Mouse (Mus musculus): Measurements from ENCODE around the gene Mif4gd. TPM values are rescaled to one million over a fixed set of nuclear protein-coding genes. Genes with fewer than 3 reads are reported as not detected.
"Not testable (repeated sequence)": the region's sequence is repeated elsewhere in the genome, so short reads cannot be mapped to it uniquely, and the experiment has no call there.

Gene Mif4gd
- total RNA-seq (2018; cell fraction: chromatin; rRNA removed), result 10 to 100 TPM; 17.5 to 86.6 (median 58.6) TPM
- total RNA-seq (2018; cell fraction: cytosol; rRNA removed), result 10 to 100 TPM; 38.8 to 58.2 (median 50.4) TPM
- 100 to 1,000 TPM in 1 of 26 experiments, 10 to 100 TPM in 25; 30.6 to 102 (median 72.1) TPM for total RNA-seq (2018; cell fraction: nucleus; rRNA removed)
- polyA plus RNA-seq (2018), result 24.9 to 57.5 TPM (median 29.7 TPM) in 3 replicates

DNA sequence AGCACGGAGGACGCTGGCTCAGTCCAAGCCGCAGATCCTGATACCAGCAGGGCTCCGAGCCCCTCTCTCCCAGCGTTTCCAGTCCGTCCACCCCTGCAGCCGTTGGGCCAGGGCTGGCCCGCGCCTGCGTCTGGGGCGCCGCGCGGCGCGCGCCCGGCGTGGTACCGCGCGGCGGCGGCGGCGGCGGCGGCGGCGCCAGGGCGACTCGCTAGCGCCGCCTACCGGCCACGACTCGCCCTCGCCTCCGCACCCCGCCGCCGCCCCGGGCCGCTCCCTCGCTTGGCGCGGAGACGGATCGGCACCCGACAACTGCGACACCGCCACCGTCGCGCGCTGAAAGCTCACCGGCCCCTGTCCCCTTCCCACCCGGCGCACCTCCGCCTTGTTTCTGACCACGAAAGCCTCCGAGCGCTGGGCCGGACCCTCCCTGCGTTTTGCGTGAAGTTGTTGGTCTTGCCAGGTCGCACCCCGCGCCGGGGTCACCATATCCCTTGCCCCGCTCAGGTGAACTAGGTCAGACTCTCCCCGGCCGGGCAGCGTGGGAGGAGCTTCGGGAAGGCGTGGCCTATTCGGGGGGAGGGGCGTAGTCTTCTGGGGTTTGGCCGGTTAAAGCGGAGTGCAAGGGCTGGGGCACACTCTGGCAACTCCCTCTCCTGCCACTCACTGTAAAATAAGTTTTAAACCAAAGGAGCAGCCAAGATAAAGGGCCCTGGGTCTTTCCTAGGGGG lies at the start of gene Mif4gd:
Gene Mif4gd, minus strand, starts transcription at position 560 of the 728 bp plus-strand sequence.
- H3K79me2 ChIP-seq (ENCODE audit: inconsistent target), result no peaks in the 10 kb centered on the region; the same call in 1 of the 2 replicates
- peak within 1 kb of the TSS; percentile 80 for H3K27ac ChIP-seq
- peaks cover 53% of the 10 kb centered on the region for H3K36me3 ChIP-seq (ENCODE audit: inconsistent target)
- under 1% methylated on average over 55 of the region's 80 CpGs for WGBS (ENCODE audit: missing documents)
- H3K4me3 ChIP-seq (ENCODE audit: inconsistent target), result peak within 1 kb of the TSS; percentile 59

DNA sequence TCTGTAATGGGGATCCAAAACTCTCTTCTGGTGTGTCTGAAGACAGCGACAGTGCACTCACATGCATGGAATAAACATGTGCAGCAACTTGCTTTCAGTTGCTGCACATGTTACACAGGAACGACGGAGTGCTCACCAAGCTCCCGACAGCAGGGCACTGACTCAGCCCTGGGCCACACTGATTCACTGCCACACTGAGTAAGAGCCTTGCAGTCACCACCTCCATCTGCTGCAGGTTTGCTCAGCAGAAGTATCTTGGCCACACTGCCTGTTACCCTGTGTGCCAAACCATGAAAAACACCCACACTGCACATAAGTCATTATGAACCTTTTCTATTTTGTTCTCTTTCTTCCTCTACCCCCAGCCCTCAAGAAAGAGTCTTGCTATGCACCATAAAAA lies 47.6 kb upstream of the Mif4gd start:
- no peak overlapping the region for H3K4me3 ChIP-seq (ENCODE audit: inconsistent target)
- H3K27ac ChIP-seq, result no peak overlapping the region
- WGBS (ENCODE audit: missing documents), result 79% methylated on average over 4 of the region's 4 CpGs
- H3K36me3 ChIP-seq (ENCODE audit: inconsistent target), result peaks cover 16% of the 10 kb centered on the region; the same call in 1 of the 2 replicates
- peaks cover 100% of the 10 kb centered on the region for H3K79me2 ChIP-seq (ENCODE audit: inconsistent target)

DNA sequence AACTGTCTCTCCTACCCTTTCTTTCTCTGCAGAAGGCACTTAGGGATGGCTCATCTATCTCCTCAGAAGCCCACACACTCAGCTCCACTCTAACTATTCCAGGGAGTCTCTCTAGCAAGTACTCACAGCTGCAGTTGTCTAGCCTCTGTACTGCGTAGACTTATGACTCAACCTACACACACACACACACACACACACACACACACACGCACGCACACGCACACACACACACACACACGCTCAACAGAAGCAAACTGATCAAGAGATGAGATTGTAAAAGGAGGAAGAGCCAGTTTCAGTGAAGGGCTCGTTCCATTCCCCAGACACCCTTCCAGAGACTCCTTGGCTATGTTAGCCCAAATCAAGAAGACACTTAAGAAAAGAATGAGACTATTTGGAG lies 45.8 kb upstream of the Mif4gd start:
- 61% methylated on average over 2 of the region's 6 CpGs for WGBS (ENCODE audit: missing documents)
- Histone ChIP-seq H3K4me3 (ENCODE audit: inconsistent target) (no peak overlapping the region), H3K27ac (no peak overlapping the region), H3K36me3 (ENCODE audit: inconsistent target) (peaks cover 23% of the 10 kb centered on the region; the same call in 1 of the 2 replicates), H3K79me2 (ENCODE audit: inconsistent target) (peaks cover 90% of the 10 kb centered on the region)

DNA sequence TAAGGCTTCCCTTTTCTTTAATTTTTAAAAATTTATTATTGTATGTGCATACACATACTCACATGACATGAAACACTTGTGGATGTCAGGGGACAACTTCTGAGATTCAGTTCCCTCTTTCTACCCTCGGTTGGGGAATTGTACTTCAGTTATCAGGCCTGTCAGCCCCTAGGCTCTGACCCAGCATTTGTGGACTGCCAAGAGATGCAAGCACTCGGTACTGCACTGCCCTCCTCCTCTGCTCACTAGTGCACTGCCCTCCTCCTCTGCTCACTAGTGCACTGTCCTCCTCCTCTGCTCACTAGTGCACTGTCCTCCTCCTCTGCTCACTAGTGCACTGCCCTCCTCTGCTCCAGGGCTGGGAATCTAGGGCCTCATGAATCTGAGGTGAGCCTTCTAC lies 41.4 kb upstream of the Mif4gd start:
- Histone ChIP-seq H3K4me3 (ENCODE audit: inconsistent target) (no peak overlapping the region), H3K36me3 (ENCODE audit: inconsistent target) (peaks cover 31% of the 10 kb centered on the region), H3K79me2 (ENCODE audit: inconsistent target) (peaks cover 90% of the 10 kb centered on the region), H3K27ac (peak overlapping the region; percentile 92)
- 0% methylated on average over 1 of the region's 2 CpGs for WGBS (ENCODE audit: missing documents)

DNA sequence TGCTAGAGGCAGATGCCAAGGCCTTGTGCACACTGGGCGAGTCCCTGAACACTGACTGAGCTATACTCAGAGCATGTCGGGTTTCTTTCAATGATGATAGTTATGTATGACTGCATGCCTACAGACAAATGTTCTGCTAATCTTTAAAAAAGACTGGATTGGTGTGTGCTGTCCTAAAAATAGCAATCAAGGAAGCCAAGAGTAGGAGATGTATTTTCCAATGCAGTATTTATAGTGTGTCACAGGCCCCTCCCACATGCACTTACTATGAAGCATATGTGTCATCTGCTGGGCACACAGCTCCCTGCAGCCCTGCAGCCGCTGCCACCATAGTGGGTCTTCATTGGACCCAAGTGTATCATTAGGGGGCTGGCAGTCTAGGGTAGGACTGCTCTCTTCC lies 40.4 kb upstream of the Mif4gd start:
- Histone ChIP-seq H3K27ac (peak overlapping the region; percentile 92), H3K79me2 (ENCODE audit: inconsistent target) (peaks cover 90% of the 10 kb centered on the region), H3K4me3 (ENCODE audit: inconsistent target) (no peak overlapping the region), H3K36me3 (ENCODE audit: inconsistent target) (peaks cover 40% of the 10 kb centered on the region)
- WGBS (ENCODE audit: missing documents), result 90% methylated on average over 3 of the region's 3 CpGs

DNA sequence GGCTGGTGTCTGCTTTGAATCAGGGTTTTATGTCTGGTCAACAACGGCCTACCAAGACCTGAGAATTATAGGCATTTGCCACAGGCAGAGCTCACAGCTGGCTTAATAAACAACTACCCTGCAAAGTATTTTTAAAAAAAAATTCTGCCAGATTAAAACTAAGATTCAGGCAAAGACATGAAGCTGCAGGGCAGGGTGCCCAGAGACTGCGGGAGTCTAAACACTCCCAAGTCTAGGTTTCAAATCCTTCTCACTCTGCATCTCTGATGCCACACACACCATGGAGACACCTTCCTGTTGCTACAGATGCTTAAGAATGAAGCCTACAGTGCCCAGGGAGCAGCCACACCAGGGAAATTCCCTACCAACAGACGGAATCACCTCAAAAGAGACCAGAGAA lies 38.9 kb upstream of the Mif4gd start:
- peaks cover 55% of the 10 kb centered on the region for H3K36me3 ChIP-seq (ENCODE audit: inconsistent target)
- no peak overlapping the region for H3K4me3 ChIP-seq (ENCODE audit: inconsistent target)
- H3K79me2 ChIP-seq (ENCODE audit: inconsistent target), result peaks cover 90% of the 10 kb centered on the region
- H3K27ac ChIP-seq, result no peak overlapping the region
- WGBS (ENCODE audit: missing documents), result 94% methylated on average over 3 of the region's 3 CpGs

DNA sequence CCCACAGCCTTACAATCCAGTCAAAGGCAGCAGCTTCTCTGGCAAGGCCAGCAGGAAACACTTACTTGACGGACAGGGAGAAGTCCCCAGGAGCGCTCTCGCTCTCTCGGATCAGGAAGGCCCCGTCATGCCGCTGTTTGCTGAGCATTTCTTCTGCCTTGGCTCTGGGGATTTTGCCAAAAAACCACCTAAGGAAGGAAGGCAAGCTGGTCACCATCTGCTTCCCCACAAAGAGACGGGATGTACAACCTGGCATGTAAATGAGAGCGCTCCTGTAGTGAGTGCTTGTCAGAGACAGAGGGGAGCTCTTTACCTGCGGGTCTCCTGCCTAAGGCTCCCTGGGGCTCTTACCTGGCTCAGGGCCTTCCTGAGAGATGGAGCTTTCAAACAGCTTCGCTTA lies 36.9 kb upstream of the Mif4gd start:
- H3K4me3 ChIP-seq (ENCODE audit: inconsistent target), result no peak overlapping the region
- H3K27ac ChIP-seq, result no peak overlapping the region
- WGBS (ENCODE audit: missing documents), result 75% methylated on average over 10 of the region's 10 CpGs
- peaks cover 90% of the 10 kb centered on the region for H3K79me2 ChIP-seq (ENCODE audit: inconsistent target)
- peaks cover 65% of the 10 kb centered on the region for H3K36me3 ChIP-seq (ENCODE audit: inconsistent target)

DNA sequence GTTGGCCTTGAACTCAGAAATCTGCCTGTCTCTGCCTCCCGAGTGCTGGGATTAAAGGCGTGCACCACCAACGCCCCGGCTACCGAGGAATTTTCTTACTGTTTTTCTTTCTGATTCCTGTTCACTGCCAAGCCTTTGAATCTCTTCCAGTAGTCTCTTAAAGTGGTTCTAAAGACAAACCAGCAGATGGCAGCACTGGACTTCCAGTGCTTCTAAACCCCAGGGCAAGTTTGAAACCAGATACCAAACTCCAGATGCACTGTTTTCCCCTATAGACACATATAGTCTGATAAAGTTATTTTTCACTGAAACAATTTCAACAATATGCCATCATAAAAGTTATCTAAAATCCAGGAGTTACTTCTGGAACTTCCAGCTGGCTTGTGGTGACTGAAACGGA lies 34.7 kb upstream of the Mif4gd start:
- WGBS (ENCODE audit: missing documents), result 71% methylated on average over 6 of the region's 6 CpGs
- H3K4me3 ChIP-seq (ENCODE audit: inconsistent target), result no peak overlapping the region
- peaks cover 86% of the 10 kb centered on the region for H3K79me2 ChIP-seq (ENCODE audit: inconsistent target)
- no peak overlapping the region for H3K27ac ChIP-seq
- H3K36me3 ChIP-seq (ENCODE audit: inconsistent target), result peaks cover 75% of the 10 kb centered on the region

DNA sequence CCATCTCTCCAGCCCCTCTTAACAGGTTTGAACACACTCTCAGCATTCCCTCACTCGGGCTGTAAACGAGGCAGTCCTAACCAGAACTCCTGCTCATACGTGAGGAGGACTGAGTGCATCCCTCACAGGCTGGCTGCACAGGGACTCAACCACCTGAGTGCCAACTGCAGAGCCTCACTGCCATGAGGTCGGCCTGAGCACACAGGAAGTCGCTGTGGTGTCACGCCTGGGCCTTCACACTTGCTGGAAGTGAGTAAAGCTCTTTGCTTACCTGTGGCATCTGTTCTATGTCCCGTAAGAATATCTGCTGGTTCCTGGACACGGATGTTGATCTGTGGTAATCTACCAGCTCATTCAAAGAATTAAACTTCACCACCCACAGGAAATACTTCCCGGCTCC lies 33.7 kb upstream of the Mif4gd start:
- WGBS (ENCODE audit: missing documents), result 90% methylated on average over 9 of the region's 9 CpGs

DNA sequence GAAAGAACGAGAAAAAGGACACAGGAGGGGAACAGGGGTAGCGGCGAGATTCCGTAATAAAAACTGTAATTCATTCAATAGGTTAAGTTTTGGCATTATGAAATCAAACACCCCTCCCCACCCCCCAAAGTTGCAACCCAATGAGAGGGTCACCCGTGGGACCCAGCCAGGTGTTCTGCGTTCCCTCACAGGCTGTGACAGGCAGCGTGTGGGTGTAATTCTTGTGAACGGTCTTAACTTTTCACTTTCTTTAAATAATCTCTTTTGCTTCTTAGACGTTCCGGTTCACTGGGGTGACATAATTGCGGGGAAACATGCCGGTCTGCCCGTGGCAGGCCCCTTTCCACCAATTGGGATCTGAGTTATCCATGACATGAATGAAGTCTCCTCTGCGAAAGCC lies 32.7 kb upstream of the Mif4gd start:
- Histone ChIP-seq H3K36me3 (ENCODE audit: inconsistent target) (peaks cover 66% of the 10 kb centered on the region), H3K79me2 (ENCODE audit: inconsistent target) (peaks cover 66% of the 10 kb centered on the region)
- not testable (repeated sequence) for H3K27ac ChIP-seq; H3K4me3 ChIP-seq (ENCODE audit: inconsistent target)
- 92% methylated on average over 9 of the region's 14 CpGs for WGBS (ENCODE audit: missing documents)

More for the DNA sequence above, 33.7 kb upstream of the Mif4gd start:
- Histone ChIP-seq H3K36me3 (ENCODE audit: inconsistent target) (peaks cover 74% of the 10 kb centered on the region), H3K79me2 (ENCODE audit: inconsistent target) (peaks cover 75% of the 10 kb centered on the region), H3K4me3 (ENCODE audit: inconsistent target) (no peak overlapping the region), H3K27ac (no peak overlapping the region)

DNA sequence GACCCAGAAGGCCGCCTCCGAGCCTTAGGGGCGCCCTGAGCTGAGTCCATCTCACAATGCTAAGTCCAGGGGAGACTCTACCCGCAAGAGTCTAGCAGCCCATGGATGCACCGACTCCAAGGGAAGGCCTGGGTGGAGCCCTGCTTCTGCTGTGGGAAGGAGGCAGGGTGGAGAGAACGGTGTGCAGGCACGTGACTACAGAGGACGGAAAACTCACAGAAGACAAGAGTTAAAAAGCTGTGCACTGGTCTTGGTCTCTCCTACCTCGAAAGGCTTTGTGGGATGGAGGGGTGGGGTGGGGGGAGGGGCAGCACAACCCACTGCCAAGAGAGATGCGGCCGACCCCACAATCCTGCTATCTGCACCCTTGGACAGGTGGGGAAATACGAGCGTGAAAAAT lies 31.5 kb upstream of the Mif4gd start:
- Histone ChIP-seq H3K36me3 (ENCODE audit: inconsistent target) (peaks cover 56% of the 10 kb centered on the region), H3K27ac (no peak overlapping the region), H3K4me3 (ENCODE audit: inconsistent target) (no peak overlapping the region)

DNA sequence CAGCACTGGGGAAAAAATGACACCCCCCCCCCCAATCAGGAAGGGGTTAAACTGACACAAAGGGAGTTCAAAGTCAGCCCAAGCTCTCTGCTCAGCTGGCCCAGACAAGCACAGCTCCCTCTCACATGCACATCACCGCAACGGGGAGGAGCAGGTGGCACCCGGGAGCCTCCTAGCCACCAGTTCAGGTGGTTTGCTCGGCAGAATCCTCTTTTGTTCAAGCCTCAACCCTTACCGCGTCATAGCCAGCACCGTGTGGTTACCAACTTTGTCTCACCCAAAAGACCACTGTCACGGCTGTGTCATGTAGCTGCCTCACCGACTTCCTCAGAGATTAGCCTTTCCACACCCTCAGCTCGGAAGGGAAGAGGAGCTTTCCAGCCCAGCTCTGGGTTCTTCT lies 30.5 kb upstream of the Mif4gd start:
- H3K4me3 ChIP-seq (ENCODE audit: inconsistent target), result no peak overlapping the region
- 63% methylated on average over 10 of the region's 10 CpGs for WGBS (ENCODE audit: missing documents)
- H3K36me3 ChIP-seq (ENCODE audit: inconsistent target), result peaks cover 46% of the 10 kb centered on the region
- H3K27ac ChIP-seq, result no peak overlapping the region
- H3K79me2 ChIP-seq (ENCODE audit: inconsistent target), result peaks cover 44% of the 10 kb centered on the region

More for the DNA sequence above, 31.5 kb upstream of the Mif4gd start:
- H3K79me2 ChIP-seq (ENCODE audit: inconsistent target), result peaks cover 54% of the 10 kb centered on the region
- 92% methylated on average over 11 of the region's 13 CpGs for WGBS (ENCODE audit: missing documents)

DNA sequence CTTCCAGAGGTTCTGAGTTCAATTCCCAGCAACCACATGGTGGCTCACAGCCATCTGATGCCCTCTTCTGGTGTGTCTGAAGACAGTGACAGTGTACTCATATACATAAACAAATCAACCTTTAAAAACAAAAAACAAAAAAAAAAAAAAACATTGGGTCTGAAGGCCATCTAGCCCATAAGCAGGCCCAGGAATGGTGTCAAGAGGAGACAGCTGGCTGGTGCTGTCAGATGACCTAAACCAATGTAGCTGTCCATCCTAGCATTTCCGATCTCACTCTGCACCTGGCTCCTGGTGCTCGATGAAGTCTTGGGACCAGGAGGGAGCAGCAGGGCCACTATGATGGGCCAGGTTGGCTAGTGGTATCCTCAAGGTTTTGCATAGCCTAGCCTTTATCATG lies 29.9 kb upstream of the Mif4gd start:
- Histone ChIP-seq H3K4me3 (ENCODE audit: inconsistent target) (no peak overlapping the region), H3K79me2 (ENCODE audit: inconsistent target) (peaks cover 38% of the 10 kb centered on the region), H3K36me3 (ENCODE audit: inconsistent target) (peaks cover 40% of the 10 kb centered on the region), H3K27ac (no peak overlapping the region)
- WGBS (ENCODE audit: missing documents), result 94% methylated on average over 2 of the region's 2 CpGs

DNA sequence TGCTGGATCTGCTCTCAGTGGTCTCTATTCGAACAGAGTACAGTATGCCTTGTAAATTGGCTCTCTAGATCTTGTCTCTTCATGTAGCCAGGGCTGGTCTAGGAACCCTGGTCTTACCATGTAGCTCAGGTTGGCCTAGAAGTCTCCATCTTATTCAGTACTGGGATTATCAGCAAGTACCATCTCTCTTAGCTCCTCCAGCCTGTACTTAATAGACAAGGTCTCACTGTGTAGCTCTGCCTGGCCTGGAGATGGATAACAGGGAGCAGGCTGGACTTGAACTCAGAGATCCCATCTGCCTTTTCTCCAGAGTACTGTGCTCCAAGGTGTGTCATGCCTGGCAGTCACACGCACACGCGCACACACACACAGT lies 28.9 kb upstream of the Mif4gd start:
- Histone ChIP-seq H3K36me3 (ENCODE audit: inconsistent target) (peaks cover 30% of the 10 kb centered on the region), H3K4me3 (ENCODE audit: inconsistent target) (no peak overlapping the region), H3K79me2 (ENCODE audit: inconsistent target) (peaks cover 28% of the 10 kb centered on the region), H3K27ac (0 out of 2 replicates have a peak overlapping the region, but pooled peaks have one; percentile 17)
- WGBS (ENCODE audit: missing documents), result 71% methylated on average over 4 of the region's 4 CpGs

DNA sequence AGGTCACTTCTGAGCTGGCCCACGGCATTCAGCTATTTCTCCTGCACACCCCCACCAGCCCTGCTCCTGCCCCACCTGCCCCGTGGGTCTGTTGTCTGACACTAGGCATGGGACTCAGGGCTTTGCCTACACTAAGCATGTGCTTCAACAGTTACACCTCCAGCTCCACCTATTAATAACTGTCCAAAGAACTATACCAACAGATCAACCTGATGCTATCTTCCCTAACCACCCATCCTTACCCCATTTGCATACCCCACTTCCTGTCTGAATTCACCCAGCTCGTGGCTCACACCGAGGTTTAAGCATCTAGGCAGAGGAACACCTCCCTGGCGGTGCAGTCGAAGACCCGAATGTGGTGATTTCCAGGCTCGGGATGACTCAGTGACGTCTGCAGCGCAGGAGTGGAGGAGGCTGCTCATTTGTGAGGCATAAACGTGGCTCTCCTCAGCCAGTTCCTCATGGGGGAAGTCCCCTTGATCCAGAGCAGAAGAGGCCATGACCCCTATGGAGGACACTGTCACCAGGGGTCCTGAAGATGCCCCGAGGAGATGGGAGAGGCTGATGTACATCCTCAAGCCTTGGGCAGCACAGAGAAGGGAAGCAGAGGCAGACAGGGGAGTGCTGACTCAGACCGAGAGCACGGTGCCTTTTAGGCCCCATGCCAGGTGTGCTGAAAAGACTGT lies 28.4 kb upstream of the Mif4gd start:
- H3K79me2 ChIP-seq (ENCODE audit: inconsistent target), result peaks cover 22% of the 10 kb centered on the region
- peaks cover 27% of the 10 kb centered on the region for H3K36me3 ChIP-seq (ENCODE audit: inconsistent target)
- WGBS (ENCODE audit: missing documents), result 4% methylated on average over 14 of the region's 14 CpGs
- H3K27ac ChIP-seq, result peak overlapping the region; percentile 24; the same call in 1 of the 2 replicates
- H3K4me3 ChIP-seq (ENCODE audit: inconsistent target), result no peak overlapping the region

All from macrophage (primary cell).